Mouse (Mus musculus): ENCODE measurements around the gene 9930021J03Rik. TPM values are rescaled to one million over a fixed set of nuclear protein-coding genes. Genes with fewer than 3 reads are reported as not detected.

The 9930021J03Rik gene
- total RNA-seq (2023), result 27.1 TPM

GRCm38 (mm10) chr19:29805917-29806785 lies at the start of gene 9930021J03Rik:
9930021J03Rik (minus strand) TSS chr19:29805989.

GRCm38 (mm10) chr19:29812581-29813460 lies 7.0 kb upstream of the 9930021J03Rik start, which contains the start of gene Ranbp6:
Ranbp6 (minus strand) TSS chr19:29812974.

GRCm38 (mm10) chr19:29697245-29697874 lies 108.4 kb downstream of the 9930021J03Rik start, which contains the start of gene Mlana:
Mlana (plus strand) TSS chr19:29697824.

Other genes starting within 250 kb of the 9930021J03Rik start
- gene Ermp1, start 157.6 kb downstream of the 9930021J03Rik start, total RNA-seq (2023), result 20.0 TPM
- not detected for gene Mlana, start 108.2 kb downstream of the 9930021J03Rik start, total RNA-seq (2023)
- 17.0 TPM for gene Ranbp6, start 7.0 kb upstream of the 9930021J03Rik start, total RNA-seq (2023)
- gene Il33, start 119.1 kb upstream of the 9930021J03Rik start, total RNA-seq (2023), result not detected
- gene Trpd52l3, start 197.8 kb upstream of the 9930021J03Rik start, total RNA-seq (2023), result not detected
- 64.1 TPM for gene Uhrf2, start 224.5 kb upstream of the 9930021J03Rik start, total RNA-seq (2023)